Mouse (Mus musculus) embryonic facial prominence, embryonic 11.5 days (tissue): ENCODE results near the gene Serpinb9c. TPM values are rescaled to one million over a fixed set of nuclear protein-coding genes. Genes with fewer than 3 reads are reported as not detected.

Source experiments
- polyA plus RNA-seq: library from polyadenylated mRNA; unstranded; fragments of >200 nt; fragmentation: Nextera tagmentation; extraction: Ambion mirVana; gene quantifications from 2 replicates; pipeline ENCODE4 v1.2.1, GENCODE M21; 2014

Gene Serpinb9c
- polyA plus RNA-seq, 1 experiment from 2014 or later: not detected

Other genes with a start within 250 kb of the Serpinb9c start
- 1.2 and 2.0 TPM in 2 replicates for gene Serpinb6b, start 194.5 kb downstream of the Serpinb9c start, polyA plus RNA-seq
- 2.4 and 2.7 TPM in 2 replicates for gene Serpinb9, start 156.5 kb downstream of the Serpinb9c start, polyA plus RNA-seq
- gene Serpinb9b, start 132.3 kb downstream of the Serpinb9c start, polyA plus RNA-seq: 0.20 TPM in 1 of 2 replicates, not detected in the other
- 0.15 and 0.32 TPM in 2 replicates for gene Serpinb1b, start 81.2 kb downstream of the Serpinb9c start, polyA plus RNA-seq
- gene Serpinb9d, start 33.2 kb upstream of the Serpinb9c start, polyA plus RNA-seq: not detected in 2 replicates
- not detected in 2 replicates for gene Serpinb9e, start 89.9 kb upstream of the Serpinb9c start, polyA plus RNA-seq
- gene Serpinb9f, start 164.3 kb upstream of the Serpinb9c start, polyA plus RNA-seq: not detected in 2 replicates
- gene Gm11397, start 236.0 kb upstream of the Serpinb9c start, polyA plus RNA-seq: not detected in 2 replicates